Mouse (Mus musculus) lung, postnatal 14 days (tissue): ENCODE data around the gene Nfrkb.

Experiments used
- DNase-seq: peaks from one replicate; pipeline ENCODE4 v3.0.0; 2021

Gene Nfrkb

DNA sequence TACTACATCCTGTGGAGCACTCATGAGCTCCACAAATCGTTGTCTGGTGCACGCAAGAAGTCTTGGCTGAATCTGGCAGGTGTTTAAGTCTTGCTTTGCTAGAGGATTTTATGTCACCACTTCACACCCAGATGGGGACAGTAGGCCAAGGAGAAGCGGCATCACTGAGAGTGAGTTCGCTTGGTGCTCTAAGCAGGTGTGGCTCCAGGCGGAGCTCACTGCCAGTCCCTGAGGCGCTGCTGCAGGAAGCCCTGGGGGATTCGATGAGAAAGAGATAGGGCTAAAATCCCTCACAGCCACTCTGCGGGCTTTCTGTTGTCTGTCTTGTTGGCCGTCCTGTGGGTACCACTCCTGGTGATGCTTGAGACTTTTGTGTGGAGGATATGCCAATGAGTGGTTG, 44.0 kb downstream of the Nfrkb start:
- no peak for DNase-seq

DNA sequence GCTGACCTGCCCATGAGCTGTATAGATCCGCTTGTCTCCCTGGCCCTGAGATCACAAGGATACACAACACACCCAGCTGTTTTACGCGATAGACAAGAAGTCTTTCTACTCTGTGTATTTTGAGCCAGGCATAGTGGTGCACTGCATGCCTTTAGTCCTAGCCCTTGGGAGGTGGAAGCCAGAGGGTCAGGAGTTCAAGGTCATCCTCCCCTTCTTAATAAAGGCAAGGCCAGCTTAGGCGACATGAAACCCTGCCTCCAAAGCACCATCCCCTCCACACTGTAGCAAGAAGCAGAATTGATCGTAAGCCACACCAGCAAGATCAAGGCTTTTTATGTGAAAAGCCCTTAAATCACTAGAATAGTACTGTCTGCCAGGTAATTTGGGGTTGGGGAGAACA, 45.8 kb downstream of the Nfrkb start:
- no peak for DNase-seq

DNA sequence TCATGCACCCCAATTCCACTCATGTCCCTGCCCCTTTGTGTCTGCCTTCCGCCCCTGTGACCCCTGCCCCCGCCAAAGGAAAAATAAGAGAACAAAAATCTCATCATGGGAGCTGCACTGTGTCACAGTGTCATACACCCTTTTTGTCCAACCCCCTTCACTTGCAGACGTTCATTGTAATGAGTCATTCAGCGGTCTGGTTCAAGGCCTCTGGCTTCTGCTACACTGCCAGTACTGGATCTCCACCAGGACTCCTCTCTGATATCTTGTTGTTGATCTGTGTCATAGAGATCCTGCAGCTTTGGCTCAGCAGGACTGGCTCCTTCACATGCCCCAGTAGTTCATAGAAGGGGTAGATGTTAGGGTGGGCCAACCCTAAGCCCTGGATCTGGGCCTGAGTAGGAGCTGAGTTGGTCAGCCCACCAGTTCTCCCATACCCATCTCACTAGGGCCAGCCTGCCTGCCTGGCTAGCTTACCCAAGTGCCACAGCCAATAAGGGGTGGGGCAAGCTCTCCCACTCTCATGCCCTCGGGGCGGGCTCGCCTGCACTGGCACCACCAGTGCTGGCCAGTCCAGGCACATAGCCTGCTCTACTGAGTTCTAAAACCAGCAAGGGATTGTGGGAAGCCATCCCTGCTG, 46.5 kb downstream of the Nfrkb start:
- DNase-seq: no peak

DNA sequence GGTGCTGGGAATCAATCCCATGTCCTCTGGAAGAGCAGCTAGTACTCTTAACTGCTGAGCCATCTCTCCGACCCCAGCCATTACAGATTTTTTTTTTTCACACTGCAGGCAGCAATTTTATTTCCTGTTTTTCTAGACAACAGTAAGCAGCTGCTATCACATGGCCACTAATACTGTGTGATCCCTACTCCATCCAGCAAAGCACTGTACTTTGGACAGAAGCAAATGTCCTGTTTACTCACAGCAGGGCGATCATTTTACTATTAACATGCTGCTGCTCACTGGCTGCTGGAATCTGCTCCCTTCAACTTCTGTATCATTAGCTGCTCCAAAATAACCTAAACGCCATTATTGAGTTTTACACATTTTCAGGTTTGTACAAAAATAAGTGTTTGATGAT, 47.4 kb downstream of the Nfrkb start:
- no peak for DNase-seq

DNA sequence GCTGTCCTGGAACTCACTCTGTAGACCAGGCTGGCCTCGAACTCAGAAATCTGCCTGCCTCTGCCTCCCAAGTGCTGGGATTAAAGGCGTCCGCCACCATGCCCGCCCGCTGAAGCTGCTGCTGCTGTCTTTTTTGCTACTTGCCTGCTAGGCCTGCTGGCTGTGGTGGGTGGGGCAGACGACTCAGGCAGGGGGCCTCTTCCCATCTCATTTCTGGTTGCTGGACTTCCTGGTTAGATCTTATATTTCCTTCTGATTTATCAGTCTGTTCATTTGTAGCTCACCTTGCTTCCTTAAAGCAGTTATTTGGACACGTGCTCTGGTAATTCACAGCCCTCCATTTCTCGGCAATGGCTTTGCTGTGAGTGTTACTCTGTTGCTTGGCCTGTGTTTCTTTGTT, 49.4 kb downstream of the Nfrkb start:
- DNase-seq: no peak

DNA sequence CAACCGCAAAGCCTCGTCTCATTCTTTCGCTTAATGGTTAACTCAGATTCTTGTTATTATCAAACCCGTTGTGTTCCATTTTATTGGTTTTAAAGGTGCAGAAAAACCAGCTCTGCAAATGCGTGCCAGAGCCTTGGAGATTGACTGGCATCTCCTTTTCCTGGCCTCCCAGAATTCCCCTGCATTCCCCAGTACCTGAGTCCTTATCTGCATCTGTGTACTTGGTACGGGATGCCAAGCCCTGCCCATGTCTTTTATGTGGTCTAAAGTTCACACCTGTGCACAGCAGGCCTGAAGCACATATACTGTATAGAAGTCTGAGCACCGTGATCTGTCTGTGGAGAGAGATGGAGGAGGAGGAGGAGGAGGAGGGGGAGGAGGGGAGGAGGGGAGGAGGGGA, 51.9 kb downstream of the Nfrkb start:
- no peak for DNase-seq

DNA sequence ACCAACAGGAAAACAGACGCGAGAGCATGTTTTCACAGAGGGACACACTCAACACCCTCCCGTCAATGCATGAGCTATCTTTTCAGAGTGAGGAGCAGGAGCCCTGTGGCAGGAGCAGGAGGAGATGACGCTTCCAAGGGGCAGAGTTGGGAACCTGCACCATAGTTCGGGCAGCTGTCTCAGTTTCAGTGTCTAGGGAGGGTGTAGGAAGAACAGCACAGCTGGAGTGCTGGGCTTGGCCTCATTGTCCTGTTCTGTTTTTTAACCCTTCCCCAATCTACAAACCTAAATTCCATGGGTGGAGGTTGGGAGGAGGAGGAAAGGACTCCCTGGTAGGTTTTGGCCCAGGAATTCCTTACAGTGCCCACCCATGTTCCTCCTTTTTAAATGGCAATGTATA, 52.8 kb downstream of the Nfrkb start:
- DNase-seq: no peak

DNA sequence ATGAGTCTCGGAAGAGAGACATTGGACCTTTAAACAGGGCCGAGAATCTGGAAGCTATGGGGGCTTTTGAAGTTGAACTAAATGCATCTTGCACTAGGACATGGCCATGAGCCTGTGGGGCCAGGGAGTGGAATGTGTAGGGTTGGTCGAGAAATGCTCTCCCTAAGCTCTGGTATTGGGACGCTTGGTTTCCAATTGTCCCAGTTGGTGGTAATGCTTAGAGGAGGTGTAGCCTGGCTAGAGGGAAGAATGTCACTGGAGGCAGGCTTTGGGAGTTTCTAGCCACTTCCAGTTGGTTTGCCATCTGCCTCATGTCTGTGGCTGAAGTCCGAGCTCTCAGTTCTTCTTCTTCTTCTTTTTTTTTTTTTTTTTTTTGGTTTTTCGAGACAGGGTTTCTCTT, 53.3 kb downstream of the Nfrkb start:
- no peak for DNase-seq

DNA sequence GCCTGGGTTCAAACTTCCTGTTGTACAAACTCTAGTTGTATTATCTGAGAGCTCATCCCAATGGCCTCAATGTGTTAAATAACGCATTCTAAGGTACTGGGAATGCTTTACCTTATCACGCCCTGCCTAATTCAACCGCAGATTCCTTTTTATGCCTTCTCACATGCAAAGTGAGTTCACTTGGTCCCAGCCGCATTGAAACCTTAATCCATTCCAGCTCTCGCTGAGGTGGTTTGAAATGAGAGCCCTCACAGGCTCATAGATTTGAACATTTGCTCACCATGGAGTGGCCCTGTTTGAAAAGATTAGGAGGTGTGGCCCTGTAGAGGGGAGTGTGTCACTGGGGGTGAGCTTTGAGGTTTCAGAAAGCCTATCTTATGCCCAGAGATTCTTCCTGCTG, 54.4 kb downstream of the Nfrkb start:
- no peak for DNase-seq

DNA sequence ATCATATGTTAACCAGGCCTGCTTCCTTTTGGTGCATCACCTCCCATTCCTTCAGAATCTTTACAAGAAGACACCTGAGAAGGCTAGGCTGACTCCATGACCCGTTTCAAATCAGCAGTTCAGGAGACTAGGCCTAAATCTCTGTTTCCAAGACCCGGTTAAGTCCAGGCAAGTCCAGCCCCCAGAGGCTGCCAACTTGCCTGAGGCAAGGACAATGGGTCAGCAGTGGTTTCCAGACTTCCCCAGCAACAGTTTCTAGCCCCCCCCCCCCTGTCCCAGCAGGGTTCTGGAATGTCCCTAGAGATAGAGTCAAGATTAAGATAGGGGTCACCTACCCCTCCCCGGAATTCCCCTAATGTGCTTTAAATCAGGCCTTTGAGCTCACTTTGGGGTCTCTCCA, 55.5 kb downstream of the Nfrkb start:
- no peak for DNase-seq

DNA sequence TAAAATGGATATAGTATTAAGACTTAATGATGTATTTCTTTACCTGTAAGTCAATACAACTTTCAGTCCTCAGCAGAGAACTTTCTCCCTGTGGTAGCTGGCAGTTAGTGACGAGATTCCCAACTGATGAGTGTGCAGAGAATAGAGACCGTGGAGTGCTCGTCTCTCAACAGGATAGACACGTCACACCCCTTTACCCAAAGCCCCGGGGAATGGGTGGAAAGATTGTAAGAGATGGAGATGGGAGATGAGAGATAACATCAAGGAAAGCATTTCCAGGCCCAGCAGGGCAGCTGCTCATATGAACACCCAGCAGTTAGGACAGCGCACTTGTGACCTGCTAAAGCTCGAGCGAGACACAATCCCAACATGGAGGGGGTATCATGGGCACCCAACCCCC, 58.2 kb downstream of the Nfrkb start:
- DNase-seq: no peak

DNA sequence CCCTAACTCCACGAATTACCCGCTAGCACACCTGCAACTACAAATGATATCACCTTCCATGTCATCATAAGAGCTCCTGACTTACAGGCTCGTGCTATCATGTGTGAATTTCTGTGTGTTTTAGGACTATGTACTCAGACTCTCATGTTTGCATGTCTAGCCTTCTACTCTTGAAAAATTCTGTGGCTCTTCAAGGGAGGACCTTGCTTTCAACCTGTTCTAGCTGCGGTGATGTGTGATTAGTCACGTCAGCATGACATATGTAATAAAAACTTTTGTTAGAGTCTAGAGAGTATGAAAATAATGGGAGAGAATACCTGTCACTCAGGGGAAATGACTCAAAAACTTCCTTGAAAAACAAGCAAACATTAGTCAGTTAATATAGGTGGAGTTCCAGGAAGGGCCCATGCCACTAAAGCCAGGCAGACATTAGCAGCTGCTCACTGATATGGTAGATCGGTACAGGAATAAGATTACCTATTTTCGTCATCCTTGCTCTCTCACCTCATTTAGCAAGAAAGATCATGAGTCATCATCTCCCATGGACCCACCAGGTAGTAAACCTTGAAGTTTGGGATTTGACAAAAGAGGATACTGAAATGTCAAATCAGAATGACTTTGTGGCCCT, 63.3 kb downstream of the Nfrkb start:
- no peak for DNase-seq

DNA sequence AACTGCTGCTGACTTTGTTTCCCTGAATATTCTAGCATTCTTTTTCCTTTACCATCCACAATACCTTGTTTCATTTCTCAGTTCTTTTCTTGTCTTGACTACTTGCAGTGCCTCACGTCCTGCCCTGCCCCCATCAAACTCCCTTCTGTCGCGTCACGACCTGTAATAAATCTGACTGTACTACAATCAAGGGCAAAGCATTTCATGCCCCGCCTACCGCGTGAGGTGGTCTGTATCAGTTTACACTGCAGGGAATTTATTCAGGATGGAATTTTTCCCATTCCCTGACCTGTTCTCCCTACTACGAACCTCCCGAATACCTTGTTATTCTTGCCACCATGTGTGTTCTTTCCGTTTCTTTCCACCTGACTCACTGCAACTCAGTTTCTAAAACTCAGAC, 66.2 kb downstream of the Nfrkb start:
- no peak for DNase-seq

DNA sequence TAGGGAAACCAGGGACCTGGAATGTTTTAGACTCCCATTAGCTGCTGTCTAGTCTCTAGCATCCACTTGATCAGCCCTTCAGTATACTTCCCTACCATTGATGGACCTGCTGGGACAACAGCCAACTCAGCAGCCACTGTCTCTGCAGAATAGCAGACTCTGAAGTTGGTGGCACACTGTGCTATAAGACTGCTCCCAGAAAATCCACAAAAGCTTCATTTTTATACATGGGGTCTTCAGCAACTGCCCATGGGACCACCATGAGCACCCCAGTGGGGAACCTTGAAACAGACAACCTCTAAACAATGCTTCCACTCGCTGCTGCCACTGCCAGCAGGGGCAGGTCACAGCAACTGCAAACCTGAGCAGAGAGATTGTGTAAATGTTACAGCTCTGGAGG, 68.4 kb downstream of the Nfrkb start:
- no peak for DNase-seq

DNA sequence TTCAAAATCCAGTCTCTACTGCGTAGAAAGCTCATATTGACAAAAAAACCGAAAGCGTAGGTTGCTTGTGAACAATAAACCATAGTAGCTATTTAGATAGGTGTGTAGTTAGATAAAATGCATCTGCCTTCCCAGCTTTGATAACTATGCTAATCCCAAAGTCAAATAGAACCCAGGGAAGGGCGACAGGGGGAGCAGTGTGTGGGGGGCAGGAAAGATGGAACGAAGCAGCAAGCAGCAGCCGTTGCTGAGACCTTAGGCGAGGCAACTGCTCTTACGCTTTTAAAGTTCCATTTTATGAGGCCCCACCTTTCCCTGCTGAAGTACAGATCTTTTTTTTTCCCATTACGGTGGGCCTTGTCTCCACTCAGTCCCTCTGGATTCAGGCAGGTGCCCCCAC, 77.2 kb downstream of the Nfrkb start:
- DNase-seq: no peak

DNA sequence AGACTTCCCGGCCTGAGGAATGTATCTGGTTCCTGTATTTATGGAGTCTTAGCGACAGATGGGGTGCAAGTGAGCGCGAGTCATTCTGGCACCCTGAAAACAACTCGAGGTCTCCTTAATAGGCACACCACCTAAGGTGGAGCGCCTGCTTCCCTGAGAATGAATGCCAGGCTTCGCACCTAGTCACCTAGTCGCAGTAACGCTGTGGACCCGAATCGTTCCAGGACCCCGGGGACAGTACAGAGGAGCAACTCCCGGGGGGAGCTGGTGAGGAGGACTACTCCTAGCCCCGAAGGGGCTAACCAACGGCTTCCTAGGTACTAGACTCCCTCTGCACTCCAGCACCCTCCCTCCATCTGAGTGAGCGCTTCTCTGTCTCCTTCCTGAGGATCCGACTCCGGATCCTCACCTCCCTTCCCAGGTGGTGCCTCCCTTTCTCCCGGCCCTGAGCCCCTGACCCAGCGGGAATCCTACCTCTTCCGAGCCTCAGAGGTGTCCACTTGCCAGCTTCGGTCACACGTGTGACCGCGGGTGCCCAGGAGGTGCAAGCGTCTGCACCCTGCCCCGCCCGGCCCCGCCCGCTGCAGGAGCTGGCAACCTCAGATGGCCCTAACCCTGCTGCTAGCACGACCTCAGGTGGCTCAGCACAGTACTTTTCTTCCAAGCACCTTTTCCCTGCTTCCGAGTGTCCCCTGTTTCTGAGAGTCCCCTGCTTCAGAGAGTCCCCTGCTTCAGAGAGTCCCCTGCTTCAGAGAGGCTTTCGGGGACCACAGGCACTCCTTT, 77.9 kb downstream of the Nfrkb start, which contains the start of gene Tmem45b:
TSS of gene Tmem45b (minus strand) at position 771 of the 783 bp plus-strand sequence.
- DNase-seq: no peak
